Mouse (Mus musculus): ENCODE results near the gene Rab1a. TPM values are rescaled to one million over a fixed set of nuclear protein-coding genes. Genes with fewer than 3 reads are reported as not detected.
"Not testable (repeated sequence)": the region's sequence is repeated elsewhere in the genome, so short reads cannot be mapped to it uniquely, and the experiment has no call there.

Rab1a gene
- polyA plus RNA-seq, 1 experiment from 2014 or later: 306 TPM

DNA sequence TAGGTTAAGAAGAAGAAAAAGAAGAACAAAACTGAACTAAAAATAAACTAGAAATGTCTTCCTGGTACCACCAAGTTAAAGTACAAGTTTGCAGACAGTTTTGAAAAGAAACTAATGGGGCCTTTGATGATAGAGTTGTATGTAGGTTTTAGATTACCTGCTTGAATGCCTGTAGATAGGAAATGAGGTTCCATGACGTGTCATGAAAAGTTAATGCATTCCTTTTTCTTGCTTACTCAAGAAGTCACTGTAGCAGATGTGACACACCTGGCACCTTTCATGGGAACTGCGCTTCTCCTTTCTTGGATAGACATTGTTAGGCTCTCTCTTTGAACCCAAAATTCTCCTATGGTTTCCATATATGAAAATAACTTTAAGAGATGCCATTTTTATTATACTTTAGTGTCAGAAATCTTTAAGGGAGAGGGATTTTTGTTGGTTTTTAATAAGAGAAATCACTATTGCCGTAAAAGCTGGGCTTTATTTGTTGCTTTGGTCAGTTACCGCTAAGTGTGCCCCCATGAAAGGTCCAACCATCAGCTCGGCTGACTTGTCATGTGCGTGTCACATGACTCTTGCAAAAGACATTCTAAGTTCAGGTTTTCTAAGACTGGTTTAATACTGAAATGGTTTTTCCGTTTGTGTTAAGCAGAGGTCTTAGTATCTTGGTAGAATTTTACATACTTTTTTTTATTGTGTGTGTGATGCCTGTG lies 1.2 kb downstream of the Rab1a start:
- H3K4me3 ChIP-seq (replicated peaks): peak overlapping the region; percentile 97
- H3K27ac ChIP-seq: peak overlapping the region; percentile 97; the same call in 1 of the 2 replicates
- H3K36me3 ChIP-seq: no peaks in the 10 kb centered on the region
- H3K9ac ChIP-seq: peak overlapping the region; percentile 98
- peaks cover 27% of the 10 kb centered on the region; the same call in 1 of the 2 replicates for H3K4me1 ChIP-seq
- WGBS: 33% methylated on average over 7 of the region's 7 CpGs
- no peaks in the 10 kb centered on the region for H3K9me3 ChIP-seq
- no peaks in the 10 kb centered on the region for H3K27me3 ChIP-seq (replicated peaks)
- peak overlapping the region; percentile 65 for H3K4me2 ChIP-seq
- no peak for ATAC-seq (ENCODE audit: insufficient read depth, low FRiP score, low read depth)

DNA sequence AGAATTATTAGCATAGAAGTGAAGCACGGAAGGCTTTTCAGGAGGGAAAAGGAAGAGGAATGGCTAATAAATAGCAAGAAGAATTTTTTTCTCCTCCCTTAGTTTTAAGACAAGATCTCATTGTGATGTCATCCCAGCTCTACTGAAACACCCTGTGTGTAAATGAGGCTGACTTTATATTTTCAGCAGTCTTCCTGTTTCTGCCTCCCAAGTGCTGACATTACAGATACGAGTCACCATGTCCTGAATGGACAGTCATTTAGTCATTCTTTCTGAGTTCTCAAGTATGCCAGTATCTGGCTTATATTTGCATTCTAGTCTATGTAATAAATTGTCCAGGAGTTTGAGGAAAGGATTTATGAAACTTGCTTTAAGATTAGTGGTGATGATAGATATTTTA lies 3.1 kb downstream of the Rab1a start:
- peaks cover 27% of the 10 kb centered on the region; the same call in 1 of the 2 replicates for H3K4me1 ChIP-seq
- no peak overlapping the region for H3K9ac ChIP-seq
- 61% methylated on average over 2 of the region's 2 CpGs for WGBS
- peak overlapping the region; percentile 2; the same call in 1 of the 2 replicates for H3K4me2 ChIP-seq
- no peak overlapping the region for H3K4me3 ChIP-seq (replicated peaks)
- H3K27ac ChIP-seq: no peak overlapping the region
- no peaks in the 10 kb centered on the region for H3K27me3 ChIP-seq (replicated peaks)
- H3K36me3 ChIP-seq: no peaks in the 10 kb centered on the region
- ATAC-seq (ENCODE audit: insufficient read depth, low FRiP score, low read depth): no peak
- no peaks in the 10 kb centered on the region for H3K9me3 ChIP-seq

GRCm38 (mm10) chr11:20204870-20205446 lies 3.7 kb downstream of the Rab1a start:
- WGBS: 51% methylated on average over 9 of the region's 9 CpGs
- H3K4me2 ChIP-seq: 0 out of 2 replicates have a peak overlapping the region, but pooled peaks have one; percentile 6
- H3K4me3 ChIP-seq (replicated peaks): no peak overlapping the region
- no peaks in the 10 kb centered on the region for H3K36me3 ChIP-seq
- H3K27me3 ChIP-seq (replicated peaks): no peaks in the 10 kb centered on the region
- H3K9me3 ChIP-seq: no peaks in the 10 kb centered on the region
- H3K27ac ChIP-seq: no peak overlapping the region; the same call in 1 of the 2 replicates
- H3K4me1 ChIP-seq: peaks cover 27% of the 10 kb centered on the region; the same call in 1 of the 2 replicates
- ATAC-seq (ENCODE audit: insufficient read depth, low FRiP score, low read depth): no peak
- H3K9ac ChIP-seq: no peak overlapping the region

GRCm38 (mm10) chr11:20205538-20205937 lies 4.3 kb downstream of the Rab1a start:
- Histone ChIP-seq H3K27me3 (replicated peaks) (no peaks in the 10 kb centered on the region), H3K9ac (no peak overlapping the region), H3K36me3 (no peaks in the 10 kb centered on the region), H3K27ac (no peak overlapping the region), H3K4me3 (replicated peaks) (no peak overlapping the region), H3K9me3 (no peaks in the 10 kb centered on the region), H3K4me2 (0 out of 2 replicates have a peak overlapping the region, but pooled peaks have one; percentile 6), H3K4me1 (peaks cover 27% of the 10 kb centered on the region; the same call in 1 of the 2 replicates)
- WGBS: 53% methylated on average over 4 of the region's 4 CpGs
- no peak for ATAC-seq (ENCODE audit: insufficient read depth, low FRiP score, low read depth)

- Histone ChIP-seq H3K4me3 (replicated peaks) (no peak overlapping the region), H3K9me3 (no peaks in the 10 kb centered on the region), H3K36me3 (no peaks in the 10 kb centered on the region), H3K4me2 (no peak overlapping the region), H3K4me1 (peaks cover 30% of the 10 kb centered on the region; the same call in 1 of the 2 replicates), H3K9ac (no peak overlapping the region), H3K27ac (no peak overlapping the region), H3K27me3 (replicated peaks) (no peaks in the 10 kb centered on the region)
- 53% methylated on average over 2 of the region's 2 CpGs for WGBS
- ATAC-seq (ENCODE audit: insufficient read depth, low FRiP score, low read depth): no peak
Measured at GRCm38 (mm10) chr11:20206626-20207223, 5.5 kb downstream of the Rab1a start.

- Histone ChIP-seq H3K4me1 (peaks cover 30% of the 10 kb centered on the region; the same call in 1 of the 2 replicates), H3K4me2 (no peak overlapping the region), H3K9ac (no peak overlapping the region), H3K27me3 (replicated peaks) (no peaks in the 10 kb centered on the region), H3K27ac (no peak overlapping the region), H3K9me3 (no peaks in the 10 kb centered on the region), H3K36me3 (no peaks in the 10 kb centered on the region), H3K4me3 (replicated peaks) (no peak overlapping the region)
- 62% methylated on average over 2 of the region's 2 CpGs for WGBS
- no peak for ATAC-seq (ENCODE audit: insufficient read depth, low FRiP score, low read depth)
Measured at GRCm38 (mm10) chr11:20207589-20207988, 6.4 kb downstream of the Rab1a start.

GRCm38 (mm10) chr11:20211838-20212237 lies 10.6 kb downstream of the Rab1a start:
- H3K36me3 ChIP-seq: 0 out of 2 replicates have a peak, but pooled peaks cover 7% of the 10 kb centered on the region
- H3K27me3 ChIP-seq (replicated peaks): no peaks in the 10 kb centered on the region
- H3K9me3 ChIP-seq: no peaks in the 10 kb centered on the region
- H3K9ac ChIP-seq: no peak overlapping the region
- 73% methylated on average over 2 of the region's 2 CpGs for WGBS
- 0 out of 2 replicates have a peak, but pooled peaks cover 5% of the 10 kb centered on the region for H3K4me1 ChIP-seq
- ATAC-seq (ENCODE audit: insufficient read depth, low FRiP score, low read depth): no peak
- H3K4me2 ChIP-seq: no peak overlapping the region
- no peak overlapping the region for H3K27ac ChIP-seq
- no peak overlapping the region for H3K4me3 ChIP-seq (replicated peaks)

GRCm38 (mm10) chr11:20214779-20215178 lies 13.5 kb downstream of the Rab1a start:
- 97% methylated on average over 1 of the region's 1 CpGs for WGBS
- H3K27ac ChIP-seq: no peak overlapping the region
- no peak overlapping the region for H3K4me3 ChIP-seq (replicated peaks)
- no peak overlapping the region for H3K9ac ChIP-seq
- no peaks in the 10 kb centered on the region for H3K9me3 ChIP-seq
- no peaks in the 10 kb centered on the region for H3K27me3 ChIP-seq (replicated peaks)
- 0 out of 2 replicates have a peak, but pooled peaks cover 5% of the 10 kb centered on the region for H3K4me1 ChIP-seq
- H3K4me2 ChIP-seq: no peak overlapping the region
- H3K36me3 ChIP-seq: 0 out of 2 replicates have a peak, but pooled peaks cover 16% of the 10 kb centered on the region
- ATAC-seq (ENCODE audit: insufficient read depth, low FRiP score, low read depth): no peak

DNA sequence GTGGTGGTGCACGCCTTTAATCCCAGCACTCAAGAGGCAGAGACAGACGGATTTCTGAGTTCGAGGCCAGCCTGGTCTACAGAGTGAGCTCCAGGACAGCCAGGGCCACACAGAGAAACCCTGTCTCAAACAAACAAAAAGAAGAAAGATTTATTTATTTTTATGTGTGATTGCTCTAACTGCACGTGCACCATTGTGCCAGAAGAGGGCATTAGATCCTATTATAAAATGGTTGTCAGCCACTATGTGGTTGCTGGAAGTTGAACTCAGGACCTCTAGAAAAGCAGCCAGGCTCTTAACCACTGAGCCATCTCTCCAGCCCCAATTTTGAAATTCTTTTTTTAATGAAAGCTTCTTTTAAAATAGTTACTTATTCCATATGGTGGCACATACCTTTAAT lies 15.2 kb downstream of the Rab1a start:
- peaks cover 19% of the 10 kb centered on the region; the same call in 1 of the 2 replicates for H3K36me3 ChIP-seq

GRCm38 (mm10) chr11:20217227-20217626 lies 16.0 kb downstream of the Rab1a start:
- no peak overlapping the region for H3K4me3 ChIP-seq (replicated peaks)
- H3K36me3 ChIP-seq: peaks cover 19% of the 10 kb centered on the region; the same call in 1 of the 2 replicates
- H3K9me3 ChIP-seq: no peaks in the 10 kb centered on the region
- H3K27ac ChIP-seq: no peak overlapping the region
- H3K27me3 ChIP-seq (replicated peaks): no peaks in the 10 kb centered on the region
- H3K4me1 ChIP-seq: 0 out of 2 replicates have a peak, but pooled peaks cover 3% of the 10 kb centered on the region
- H3K4me2 ChIP-seq: no peak overlapping the region
- no peak for ATAC-seq (ENCODE audit: insufficient read depth, low FRiP score, low read depth)
- WGBS: 97% methylated on average over 1 of the region's 1 CpGs
- no peak overlapping the region for H3K9ac ChIP-seq

More for the DNA sequence above, 15.2 kb downstream of the Rab1a start:
- Histone ChIP-seq H3K4me3 (replicated peaks) (no peak overlapping the region), H3K4me1 (0 out of 2 replicates have a peak, but pooled peaks cover 3% of the 10 kb centered on the region), H3K9me3 (no peaks in the 10 kb centered on the region), H3K9ac (no peak overlapping the region), H3K4me2 (no peak overlapping the region), H3K27ac (no peak overlapping the region), H3K27me3 (replicated peaks) (no peaks in the 10 kb centered on the region)
- WGBS: 89% methylated on average over 4 of the region's 4 CpGs
- ATAC-seq (ENCODE audit: insufficient read depth, low FRiP score, low read depth): no peak

DNA sequence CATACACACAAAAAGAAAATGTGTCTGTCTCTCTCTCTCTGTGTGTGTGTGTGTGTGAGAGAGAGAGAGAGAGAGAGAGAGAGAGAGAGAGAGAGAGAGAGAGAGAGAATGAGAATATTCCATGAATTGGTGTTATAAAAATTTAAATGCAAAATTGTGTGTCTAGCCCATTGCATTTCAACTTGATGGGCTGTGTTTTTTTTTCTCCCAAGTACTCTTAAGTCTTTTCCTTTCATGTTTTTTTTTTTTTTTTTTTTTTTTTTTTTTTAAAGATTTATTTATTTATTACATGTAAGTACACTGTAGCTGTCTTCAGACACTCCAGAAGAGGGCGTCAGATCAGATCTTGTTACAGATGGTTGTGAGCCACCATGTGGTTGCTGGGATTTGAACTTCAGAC lies 20.4 kb downstream of the Rab1a start:
- not testable (repeated sequence) for H3K27me3 ChIP-seq (replicated peaks); H3K9ac ChIP-seq; H3K4me2 ChIP-seq; ATAC-seq (ENCODE audit: insufficient read depth, low FRiP score, low read depth); H3K4me1 ChIP-seq; H3K9me3 ChIP-seq; H3K4me3 ChIP-seq (replicated peaks); H3K27ac ChIP-seq
- peaks cover 34% of the 10 kb centered on the region for H3K36me3 ChIP-seq
- no CpG with 5 or more reads among the region's 1 CpGs for WGBS

DNA sequence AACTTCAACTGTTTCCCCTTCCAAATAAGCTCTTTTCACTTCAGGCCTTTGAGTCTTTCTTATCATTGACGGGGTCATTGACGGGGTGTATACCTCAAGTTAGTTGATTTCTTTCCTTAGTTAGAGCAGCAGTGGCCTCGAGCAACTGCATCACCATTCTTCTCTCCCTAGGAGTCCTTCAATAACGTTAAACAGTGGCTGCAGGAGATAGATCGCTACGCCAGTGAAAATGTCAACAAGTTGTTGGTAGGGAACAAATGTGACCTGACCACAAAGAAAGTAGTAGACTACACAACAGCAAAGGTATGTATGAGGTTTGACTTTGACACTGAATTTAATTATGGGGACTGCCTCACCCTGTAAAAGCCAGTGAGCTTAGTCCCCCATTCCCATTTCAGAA lies 23.0 kb downstream of the Rab1a start:
- Histone ChIP-seq H3K4me2 (no peak overlapping the region), H3K27me3 (replicated peaks) (no peaks in the 10 kb centered on the region), H3K36me3 (peaks cover 40% of the 10 kb centered on the region), H3K4me3 (replicated peaks) (no peak overlapping the region), H3K4me1 (no peaks in the 10 kb centered on the region), H3K9me3 (no peaks in the 10 kb centered on the region), H3K9ac (no peak overlapping the region), H3K27ac (no peak overlapping the region; the same call in 1 of the 2 replicates)
- 73% methylated on average over 6 of the region's 6 CpGs for WGBS
- no peak for ATAC-seq (ENCODE audit: insufficient read depth, low FRiP score, low read depth)

Data from stomach, embryonic 15.5 days (tissue).